Mouse (Mus musculus) lung, postnatal 0 days (tissue): ENCODE results near the gene Nradd. TPM values are rescaled to one million over a fixed set of nuclear protein-coding genes. Genes with fewer than 3 reads are reported as not detected.

Experiments
- ATAC-seq: fragments of 200-750 bp; cut with Nextera tagmentation; 2 replicates; pipeline ENCODE4 v1.8.0; 2017; ENCODE audit warnings: moderate library complexity
- DNase-seq: peaks from one replicate; pipeline ENCODE4 v3.0.0-alpha.2; 2016; ENCODE audit warnings: low spot score
- H3K27ac ChIP-seq: fragments of 300-500 bp; sonication (generic); 2 replicates; pipeline ENCODE4 v1.5.1; 2014; ENCODE audit warnings: antibody characterized with exemption, mild to moderate bottlenecking, low read length, mixed read lengths
- H3K27me3 ChIP-seq: fragments of 300-500 bp; sonication (generic); replicated peaks from 2 replicates; pipeline ENCODE4 v1.6.1; 2014; ENCODE audit warnings: low read length, mixed read lengths; ENCODE audit not compliant: insufficient read depth
- H3K36me3 ChIP-seq: fragments of 300-500 bp; sonication (generic); 2 replicates; pipeline ENCODE4 v1.6.1; 2014; ENCODE audit warnings: low read length, mixed read lengths; ENCODE audit not compliant: insufficient read depth
- H3K4me1 ChIP-seq: fragments of 300-500 bp; sonication (generic); 2 replicates; pipeline ENCODE4 v1.6.1; 2014; ENCODE audit warnings: antibody characterized with exemption, low read depth, low read length, mixed read lengths; ENCODE audit not compliant: insufficient read depth
- H3K4me2 ChIP-seq: fragments of 300-500 bp; sonication (generic); replicated peaks from 2 replicates; pipeline ENCODE4 v1.6.1; 2014; ENCODE audit warnings: low read depth, mild to moderate bottlenecking, low read length, moderate library complexity, mixed read lengths
- H3K4me3 ChIP-seq: fragments of 300-500 bp; sonication (generic); 2 replicates; pipeline ENCODE4 v1.5.1; 2014; ENCODE audit warnings: low read depth, low read length
- H3K9ac ChIP-seq: fragments of 300-500 bp; sonication (generic); replicated peaks from 2 replicates; pipeline ENCODE4 v1.6.1; 2014; ENCODE audit warnings: low read depth, mild to moderate bottlenecking
- H3K9me3 ChIP-seq: fragments of 300-500 bp; sonication (generic); 2 replicates; pipeline ENCODE4 v1.6.1; 2016; ENCODE audit warnings: low read length, mixed read lengths
- CTCF ChIP-seq: IDR thresholded peaks from 2 replicates; pipeline ENCODE4 v1.5.1; 2016; ENCODE audit warnings: antibody characterized with exemption, mild to moderate bottlenecking
- EP300 ChIP-seq: IDR thresholded peaks from 2 replicates; pipeline ENCODE4 v1.6.1; 2016; ENCODE audit warnings: antibody characterized with exemption, mild to moderate bottlenecking, control low read depth
- WGBS: fragments of 180-500 bp; shearing (Covaris S2); extraction: QIAGEN DNeasy Blood & Tissue Kit; methylation state at CpG from one replicate; pipeline ENCODE4 v1.1.7; 2014; 5-methylcytosine and 5-hydroxymethylcytosine counted together
- microRNA-seq: library from miRNA; unstranded; fragments of <30 nt; microRNA quantifications from one replicate; pipeline ENCODE4, GENCODE M21; 2016
- polyA plus RNA-seq: library from polyadenylated mRNA; unstranded; fragments of >200 nt; fragmentation: Nextera tagmentation; extraction: Ambion mirVana; gene quantifications from 2 replicates; pipeline ENCODE4 v1.2.1, GENCODE M21; 2015

The Nradd gene
- polyA plus RNA-seq, 1 experiment from 2014 or later, result 45.2 TPM

DNA sequence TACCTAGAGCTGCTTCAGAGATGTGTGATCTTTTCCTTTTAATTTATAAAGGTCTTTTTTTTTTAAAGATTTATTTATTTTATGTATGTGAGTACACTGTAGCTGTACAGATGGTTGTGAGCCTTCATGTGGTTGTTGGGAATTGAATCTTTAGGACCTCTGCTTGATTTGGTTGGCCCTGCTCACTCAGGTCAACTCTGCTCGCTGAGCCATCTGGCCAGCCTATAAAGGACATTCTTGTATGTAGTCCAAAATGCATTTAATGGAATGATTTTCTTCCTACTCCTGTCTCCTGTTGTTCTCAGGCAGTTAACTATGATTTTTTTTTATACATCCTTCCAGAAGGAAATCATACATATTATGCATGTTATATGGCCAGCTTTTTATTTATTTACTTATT lies 40.7 kb downstream of the Nradd start:
- ATAC-seq (no peak), DNase-seq (no peak)
- no peak for TF ChIP-seq CTCF
- TF ChIP-seq EP300, result no peak
- Histone ChIP-seq H3K9me3 (no peaks in the 10 kb centered on the region), H3K4me2 (no peak overlapping the region), H3K4me3 (no peak overlapping the region), H3K4me1 (no peaks in the 10 kb centered on the region), H3K9ac (no peak overlapping the region), H3K27me3 (no peaks in the 10 kb centered on the region), H3K27ac (no peak overlapping the region), H3K36me3 (no peaks in the 10 kb centered on the region)
- 69% methylated on average over 1 of the region's 1 CpGs for WGBS

DNA sequence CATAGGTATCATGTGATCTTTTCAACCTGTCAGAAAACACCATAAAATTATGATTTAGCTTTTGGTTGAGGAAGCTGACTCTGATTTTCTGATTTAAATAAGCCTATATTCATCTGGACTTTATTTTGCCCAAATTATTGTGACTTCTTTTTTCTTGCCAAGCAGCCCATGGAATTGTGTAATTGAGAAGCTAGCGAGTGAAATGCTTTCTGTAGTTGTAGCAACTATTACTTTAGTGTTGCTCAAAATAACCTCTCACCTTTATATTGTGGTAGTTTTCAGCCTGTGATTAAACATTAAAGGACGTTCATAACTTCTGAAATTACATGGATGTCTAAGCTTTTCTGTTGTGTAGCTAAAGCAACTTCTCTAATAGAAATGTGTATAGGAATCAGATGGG lies 42.1 kb downstream of the Nradd start:
- Histone ChIP-seq H3K9me3 (no peaks in the 10 kb centered on the region), H3K4me2 (no peak overlapping the region), H3K36me3 (no peaks in the 10 kb centered on the region), H3K4me1 (no peaks in the 10 kb centered on the region), H3K4me3 (no peak overlapping the region), H3K27ac (no peak overlapping the region), H3K9ac (no peak overlapping the region), H3K27me3 (no peaks in the 10 kb centered on the region)
- no peak for ATAC-seq
- TF ChIP-seq CTCF (no peak), EP300 (no peak)
- 73% methylated on average over 2 of the region's 2 CpGs for WGBS
- DNase-seq, result no peak

Small RNA genes within 50 kb of the gene (microRNA-seq; reads per million reads assigned to microRNA genes)
- not detected for gene Mir8107

Other genes with a start within 250 kb of the Nradd start
- gene Ptpn23, start 216.2 kb downstream of the Nradd start, polyA plus RNA-seq, result 8.8 and 11.2 TPM in 2 replicates
- gene Ngp, start 204.7 kb downstream of the Nradd start, polyA plus RNA-seq, result 24.6 and 30.7 TPM in 2 replicates
- gene Klhl18, start 147.8 kb downstream of the Nradd start, polyA plus RNA-seq, result 4.1 and 4.5 TPM in 2 replicates
- 3.4 TPM in 2 replicates for gene Kif9, start 147.5 kb downstream of the Nradd start, polyA plus RNA-seq
- 22.0 and 24.0 TPM in 2 replicates for gene Setd2, start 91.9 kb downstream of the Nradd start, polyA plus RNA-seq
- 6.2 and 6.6 TPM in 2 replicates for gene Nbeal2, start 29.7 kb upstream of the Nradd start, polyA plus RNA-seq
- gene Ccdc12, start 32.1 kb upstream of the Nradd start, polyA plus RNA-seq, result 180 and 200 TPM in 2 replicates
- gene Myl3, start 117.4 kb upstream of the Nradd start, polyA plus RNA-seq, result 10.4 and 13.8 TPM in 2 replicates
- 19.4 and 24.4 TPM in 2 replicates for gene Pth1r, start 122.7 kb upstream of the Nradd start, polyA plus RNA-seq
- not detected in 2 replicates for gene Prss42, start 173.7 kb upstream of the Nradd start, polyA plus RNA-seq
- gene Prss44, start 189.5 kb upstream of the Nradd start, polyA plus RNA-seq, result not detected in 2 replicates
- not detected in 2 replicates for gene Prss43, start 202.2 kb upstream of the Nradd start, polyA plus RNA-seq
- gene Prss45, start 210.1 kb upstream of the Nradd start, polyA plus RNA-seq, result not detected in 2 replicates
- gene Prss46, start 220.1 kb upstream of the Nradd start, polyA plus RNA-seq, result not detected in 2 replicates
- gene Prss50, start 233.5 kb upstream of the Nradd start, polyA plus RNA-seq, result 0.14 and 0.20 TPM in 2 replicates